Mouse (Mus musculus): ENCODE measurements around the gene Bmper.

Gene Bmper

DNA sequence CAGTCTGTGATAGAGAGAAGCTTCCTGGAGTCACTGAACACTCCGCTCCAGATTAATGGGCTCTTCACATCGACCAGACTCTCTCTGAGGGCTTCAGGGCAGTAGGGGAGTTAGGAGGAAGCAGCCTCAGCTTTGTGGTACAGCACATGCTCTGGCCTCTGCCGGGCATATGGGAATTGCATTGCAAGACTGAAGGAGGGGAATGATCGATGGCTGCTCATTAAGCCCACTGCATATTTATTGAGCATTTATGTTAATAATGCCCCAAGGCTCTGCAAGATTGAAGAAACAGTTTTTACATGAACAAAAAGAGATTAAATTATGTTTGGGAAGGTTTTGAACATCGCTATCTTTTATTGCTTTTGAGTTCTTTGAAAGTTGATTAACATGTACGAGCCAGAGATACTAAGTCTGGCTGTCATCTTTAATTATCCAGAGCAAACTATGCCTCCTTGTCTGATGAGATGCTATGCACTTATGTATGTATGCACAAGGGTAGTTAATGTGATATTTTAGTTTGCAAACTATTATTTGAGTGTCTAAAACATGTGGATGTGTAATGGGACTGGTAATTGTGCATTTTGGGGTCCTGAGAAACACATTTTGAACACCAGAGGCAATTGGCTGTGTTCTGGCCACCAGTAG, 13.9 kb downstream of the Bmper start:
- DNase-seq = no peak

DNA sequence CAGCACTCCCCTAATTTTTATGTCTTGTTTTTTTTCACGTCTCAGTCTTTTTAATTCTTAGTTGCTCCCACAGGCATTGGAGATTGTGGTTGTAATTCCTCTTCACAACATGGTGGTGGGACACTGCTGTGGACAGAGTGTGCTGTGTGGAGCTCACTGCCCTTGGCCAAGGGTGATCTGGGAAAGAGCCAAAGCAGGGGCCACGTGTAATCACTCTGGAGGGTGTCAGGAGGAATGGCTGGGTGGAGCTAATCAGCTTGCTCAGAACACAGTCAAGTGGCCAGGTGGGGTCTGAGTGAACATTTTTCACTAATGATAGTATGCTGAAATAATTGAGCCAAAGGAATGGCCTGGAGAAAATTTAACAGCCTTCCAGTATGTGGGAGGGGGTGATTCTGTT, 16.1 kb downstream of the Bmper start:
- no peak for DNase-seq

DNA sequence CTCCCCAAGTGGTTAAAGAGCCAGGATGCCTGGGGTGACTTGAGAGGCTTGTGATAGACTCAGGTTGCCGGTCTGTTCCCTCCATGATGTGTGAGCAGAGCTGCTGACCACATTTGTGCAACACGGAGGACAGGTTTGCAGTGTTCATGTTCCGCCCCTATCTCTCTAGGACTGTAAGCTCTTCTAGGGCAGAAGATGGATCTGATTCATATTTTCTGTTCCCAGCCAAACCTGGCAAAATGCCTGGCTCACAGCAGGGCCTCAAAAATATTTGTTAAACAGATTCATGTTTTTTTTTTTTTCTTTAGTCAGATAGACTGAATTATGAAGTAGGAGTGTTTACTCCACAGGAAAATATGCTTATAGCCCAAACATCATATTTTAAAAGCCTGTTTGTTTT, 20.0 kb downstream of the Bmper start:
- DNase-seq = peak; percentile 67

DNA sequence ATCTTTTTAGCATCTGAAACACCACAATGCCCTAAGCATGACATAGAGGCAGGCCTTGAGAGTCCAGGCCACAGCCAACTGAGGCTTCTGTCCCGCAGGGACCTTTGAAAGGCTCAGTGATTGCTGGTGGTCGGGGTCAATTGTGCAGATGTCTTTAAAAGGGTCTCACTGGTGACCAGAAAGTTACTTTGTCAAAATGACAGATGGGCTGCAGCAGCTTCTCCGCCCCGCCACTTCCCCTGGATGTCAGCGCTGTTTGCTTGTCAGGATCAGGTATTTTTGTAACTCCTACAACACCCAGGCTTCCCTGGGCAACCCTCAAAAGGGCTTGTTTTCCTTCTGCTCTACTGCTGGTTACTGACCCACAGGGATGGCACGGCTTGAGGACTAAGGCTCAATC, 21.0 kb downstream of the Bmper start:
- no peak for DNase-seq

DNA sequence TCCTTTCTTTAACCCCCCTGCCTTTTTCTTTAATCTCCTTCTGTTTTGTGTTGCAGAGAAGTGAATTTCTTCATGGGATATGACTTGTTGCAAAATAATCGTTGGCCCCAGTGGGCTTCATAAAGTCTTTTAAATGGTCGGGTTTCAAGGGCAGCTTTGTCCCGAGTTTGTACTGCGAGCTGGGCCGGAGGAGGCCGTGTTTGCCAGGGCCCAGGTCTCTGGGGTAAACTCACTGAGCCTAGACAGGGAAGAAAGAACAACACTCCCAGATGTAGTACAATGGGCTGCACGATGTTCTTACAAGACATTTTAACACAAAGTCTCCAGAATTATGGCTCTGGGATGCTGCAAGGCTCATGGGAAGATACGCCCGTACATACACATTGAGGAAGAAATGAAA, 23.5 kb downstream of the Bmper start:
- no peak for DNase-seq

DNA sequence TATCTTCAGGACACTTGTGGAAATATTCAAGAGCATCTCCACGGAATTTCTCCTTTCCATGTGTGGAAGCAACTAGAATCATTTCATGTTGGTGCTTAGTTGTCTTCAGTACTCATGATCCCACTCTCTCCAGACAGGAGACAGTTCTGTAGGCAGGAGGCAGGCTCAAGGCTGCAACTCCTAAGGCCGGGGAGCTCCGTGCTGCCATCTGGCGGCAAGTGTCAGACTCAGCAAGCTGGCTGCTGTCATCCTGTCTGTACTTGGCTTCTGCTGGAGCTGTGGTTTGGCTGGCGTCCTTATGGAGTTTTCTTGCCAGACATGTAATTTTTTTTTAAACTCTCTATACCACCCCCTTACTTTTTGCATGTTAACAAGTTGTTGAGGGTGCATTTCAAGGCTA, 27.1 kb downstream of the Bmper start:
- DNase-seq = peak; percentile 83

DNA sequence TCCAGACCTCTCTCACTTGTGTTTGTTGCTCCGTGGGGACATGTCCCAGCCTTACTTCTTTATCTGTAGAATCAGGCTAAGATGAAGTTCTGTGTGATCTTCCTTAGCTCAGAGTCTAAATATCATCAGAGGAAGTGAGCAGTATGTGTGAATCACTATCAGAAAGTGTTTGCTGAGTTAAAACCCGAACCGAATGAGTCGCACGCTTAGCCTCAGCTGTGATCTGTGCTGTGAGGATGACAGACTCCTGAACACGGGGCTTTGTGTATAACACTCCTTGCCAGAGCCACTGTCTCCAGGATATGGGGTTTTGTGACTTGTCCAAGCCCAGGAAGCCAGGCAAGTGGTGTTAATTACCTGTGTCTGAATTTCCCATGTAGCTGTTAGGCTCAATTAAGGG, 28.1 kb downstream of the Bmper start:
- DNase-seq = no peak

DNA sequence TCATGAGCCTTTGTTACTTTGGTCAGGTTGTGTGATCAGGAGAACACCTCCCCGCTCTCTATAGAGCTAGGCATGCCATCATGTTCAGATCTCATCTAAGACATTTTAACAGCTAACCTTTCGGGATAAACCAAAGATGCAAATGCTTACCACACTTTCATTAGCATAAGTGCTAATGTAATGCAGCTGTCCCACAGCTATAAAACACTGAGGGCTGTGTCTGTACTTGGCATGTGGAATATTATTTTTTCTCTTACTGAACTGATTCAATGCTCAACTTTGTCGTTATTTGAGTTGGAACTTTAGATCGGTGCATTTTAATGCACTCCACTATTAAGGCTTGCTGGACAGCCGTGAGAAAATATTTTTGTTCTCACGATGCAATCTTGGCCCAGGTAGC, 30.7 kb downstream of the Bmper start:
- DNase-seq = no peak

DNA sequence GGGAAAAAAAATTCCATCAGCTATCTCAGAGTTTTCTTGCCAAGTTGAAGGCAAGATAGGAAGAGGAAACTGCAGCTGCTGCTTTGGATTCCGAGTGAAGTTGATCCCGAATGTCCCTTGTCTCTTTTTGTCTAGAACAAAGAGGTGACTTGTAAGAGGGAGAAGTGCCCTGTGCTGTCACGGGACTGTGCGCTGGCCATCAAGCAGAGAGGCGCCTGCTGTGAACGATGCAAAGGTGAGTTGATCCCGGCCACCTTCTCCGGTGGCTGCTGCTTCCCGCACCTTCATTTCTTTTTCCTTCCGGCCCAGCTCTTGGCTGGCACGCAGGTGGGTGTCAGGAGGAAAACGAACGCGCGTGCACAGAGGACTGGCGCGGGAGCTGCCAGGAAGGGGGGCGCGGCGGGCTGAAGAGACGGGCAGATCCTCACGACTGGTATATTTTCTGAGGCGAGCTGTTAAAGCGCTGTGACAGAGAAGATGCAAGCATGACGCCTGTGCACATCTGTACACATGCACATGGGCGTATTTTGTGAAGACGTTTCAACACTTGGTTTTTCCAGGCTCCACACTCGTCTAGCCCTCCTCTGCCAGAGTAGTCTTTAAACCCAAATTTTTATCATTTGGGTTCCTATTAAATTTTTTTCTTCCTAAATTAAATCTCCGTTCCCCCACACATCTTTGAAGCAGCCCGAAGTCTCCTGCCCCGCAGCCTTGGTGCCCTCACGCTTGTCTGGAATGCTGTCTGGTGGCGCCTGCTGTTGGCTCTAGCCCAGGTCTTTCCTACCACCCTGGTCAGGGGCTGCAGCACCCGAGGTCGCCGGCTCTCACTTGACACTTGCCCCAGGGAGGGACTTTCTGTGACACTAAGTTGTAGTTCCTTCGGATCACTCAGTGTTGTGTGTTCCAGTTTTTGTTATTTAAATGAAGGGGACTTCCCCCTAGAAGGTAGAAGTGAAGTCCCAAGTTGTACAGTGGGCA, 31.6 kb downstream of the Bmper start:
- DNase-seq = no peak

DNA sequence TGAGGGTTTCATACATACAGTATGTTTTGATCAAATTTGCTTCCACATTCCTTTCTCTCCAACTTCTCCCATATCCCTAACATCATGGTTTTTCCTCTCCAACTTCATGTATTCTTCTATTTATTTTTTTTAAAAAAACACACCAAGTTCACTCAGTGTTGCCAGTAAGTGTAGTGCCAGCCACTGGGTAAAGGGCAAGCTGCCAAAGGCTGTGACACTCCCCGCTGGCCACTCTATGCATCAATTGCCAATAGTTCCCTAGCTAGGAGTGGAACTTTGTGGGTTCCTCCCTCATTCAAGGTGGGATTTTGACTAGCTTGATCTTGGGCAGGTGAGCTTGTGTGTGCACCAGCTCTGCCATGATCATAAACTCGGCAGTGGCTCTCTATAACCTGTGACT, 33.0 kb downstream of the Bmper start:
- DNase-seq = no peak

DNA sequence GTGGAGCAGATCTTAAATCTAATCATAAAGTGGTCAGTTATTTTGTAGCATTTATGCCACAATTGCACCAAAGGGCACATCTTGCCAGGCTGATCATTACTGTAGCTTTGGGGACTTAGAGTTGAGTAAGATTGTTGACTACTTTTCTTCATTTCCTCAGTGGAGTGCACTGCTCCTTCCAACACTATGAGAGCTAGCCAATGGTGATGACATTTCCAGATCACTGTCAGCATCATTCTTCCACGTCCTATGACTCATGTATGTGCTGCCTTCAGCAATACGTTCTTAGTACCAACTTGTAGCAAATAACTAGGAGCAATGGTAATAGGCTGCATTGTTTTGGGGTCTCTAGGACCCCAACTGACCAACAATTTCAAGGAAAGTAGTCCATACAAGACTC, 33.7 kb downstream of the Bmper start:
- no peak for DNase-seq

DNA sequence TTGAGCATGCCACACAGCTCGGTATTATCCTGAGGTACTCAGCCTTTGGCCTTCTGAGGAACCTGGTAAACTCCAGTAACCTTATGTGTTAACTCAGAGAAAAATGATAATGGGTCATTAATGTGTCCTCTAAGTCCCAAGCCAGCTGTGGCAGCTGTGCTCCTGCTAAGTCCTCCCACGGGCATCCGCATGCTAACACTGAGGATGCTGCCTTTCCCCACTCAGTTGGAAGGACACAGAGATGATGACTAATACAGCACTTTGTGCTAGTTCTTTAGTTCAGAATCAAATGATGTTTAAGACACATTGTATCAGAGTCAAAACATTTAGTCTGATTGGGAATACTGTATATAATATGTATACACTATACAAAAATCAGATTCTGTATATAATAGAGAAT, 39.0 kb downstream of the Bmper start:
- DNase-seq = no peak

DNA sequence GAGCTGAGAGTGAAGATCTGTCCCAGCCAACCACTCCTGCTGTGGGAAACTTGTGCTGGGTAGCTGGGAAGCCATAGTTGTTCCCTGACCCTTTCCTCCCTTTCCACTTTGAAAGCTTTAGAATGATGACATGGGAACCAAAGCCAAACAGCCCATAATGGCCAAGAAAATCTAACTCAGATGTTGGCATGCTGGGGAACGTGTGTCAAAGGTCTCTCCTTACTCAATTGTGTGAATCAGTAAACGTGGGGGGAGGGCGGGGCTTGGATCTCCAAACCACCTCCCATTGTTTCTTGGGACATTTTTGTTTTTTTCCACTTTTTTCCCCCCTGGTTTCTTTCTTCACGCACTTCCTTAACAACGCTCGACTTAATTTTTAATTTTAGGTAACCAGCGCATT, 40.0 kb downstream of the Bmper start:
- DNase-seq = no peak

DNA sequence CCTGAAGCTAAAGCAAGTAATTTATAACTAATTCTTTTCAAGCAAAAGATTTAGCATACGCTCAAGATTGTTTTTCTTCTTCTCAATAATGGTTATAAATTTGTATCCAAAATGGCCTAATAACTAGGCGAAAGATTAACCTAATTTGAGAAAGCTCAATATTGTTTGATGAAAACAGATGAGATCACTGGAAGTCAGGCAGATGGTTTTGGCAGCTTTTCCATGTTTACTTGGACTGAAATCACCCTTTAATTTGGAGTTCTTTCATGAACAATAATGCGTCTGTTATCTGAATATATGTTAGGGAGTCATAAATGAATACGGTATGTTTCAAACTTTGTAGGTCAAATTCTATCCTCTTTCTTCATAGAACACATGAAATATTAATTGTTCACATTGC, 41.6 kb downstream of the Bmper start:
- no peak for DNase-seq

DNA sequence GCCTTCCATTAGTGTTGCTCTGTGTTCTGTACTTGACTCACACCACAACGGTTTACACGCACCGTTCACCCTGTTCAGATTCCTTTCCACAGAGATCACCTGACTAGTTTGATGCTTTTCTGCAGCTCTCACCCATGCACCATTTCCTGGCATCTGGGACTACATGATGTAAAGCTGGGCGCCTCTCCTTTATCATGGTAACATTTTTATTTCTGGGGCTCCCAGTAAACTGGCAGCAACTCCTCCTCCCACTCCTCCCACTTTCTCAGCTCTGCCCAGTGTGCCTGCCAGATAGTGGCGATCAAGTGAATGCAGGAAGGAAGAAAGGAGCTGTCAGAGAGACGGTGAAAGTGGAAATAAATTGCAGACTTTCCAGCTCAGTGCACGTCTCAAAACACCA, 45.7 kb downstream of the Bmper start:
- DNase-seq = no peak

DNA sequence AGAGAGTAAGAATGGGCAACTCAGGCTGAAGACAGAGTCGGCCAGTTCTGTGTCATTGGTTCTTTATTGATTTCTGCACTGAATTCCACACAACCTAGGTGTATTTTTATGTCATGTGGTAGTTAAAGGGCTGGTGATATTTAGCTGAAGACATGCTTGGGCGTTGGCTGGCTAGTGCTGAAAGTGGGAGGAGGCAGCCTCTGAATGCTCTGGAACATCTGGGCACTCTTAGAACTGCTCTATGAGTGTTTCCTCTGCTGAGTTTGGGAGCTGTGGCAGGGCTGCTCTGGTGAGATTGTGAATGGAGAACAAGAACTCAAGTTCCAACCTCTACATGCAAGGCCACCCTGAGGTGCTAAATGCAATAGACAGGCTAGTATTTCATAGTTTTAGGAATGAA, 46.2 kb downstream of the Bmper start:
- no peak for DNase-seq

DNA sequence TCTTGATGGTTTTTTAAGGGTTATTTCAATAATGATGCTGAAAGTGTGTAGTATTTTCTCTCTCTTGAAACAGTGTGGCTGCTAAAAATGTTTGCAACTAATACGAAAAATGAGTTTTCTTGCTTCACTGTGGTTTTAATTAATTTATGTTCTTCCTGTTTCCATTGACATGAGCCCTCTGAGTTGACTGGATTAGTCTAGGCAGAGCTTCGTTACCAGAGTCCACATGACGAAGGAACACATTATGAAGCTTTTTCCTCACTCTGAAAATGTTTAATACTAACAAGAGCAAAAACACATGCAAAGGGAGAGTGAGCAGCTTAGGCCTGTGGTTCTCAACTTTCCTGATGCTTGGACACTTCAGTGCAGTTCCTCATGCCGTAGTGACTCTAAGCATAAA, 53.4 kb downstream of the Bmper start:
- DNase-seq = no peak

DNA sequence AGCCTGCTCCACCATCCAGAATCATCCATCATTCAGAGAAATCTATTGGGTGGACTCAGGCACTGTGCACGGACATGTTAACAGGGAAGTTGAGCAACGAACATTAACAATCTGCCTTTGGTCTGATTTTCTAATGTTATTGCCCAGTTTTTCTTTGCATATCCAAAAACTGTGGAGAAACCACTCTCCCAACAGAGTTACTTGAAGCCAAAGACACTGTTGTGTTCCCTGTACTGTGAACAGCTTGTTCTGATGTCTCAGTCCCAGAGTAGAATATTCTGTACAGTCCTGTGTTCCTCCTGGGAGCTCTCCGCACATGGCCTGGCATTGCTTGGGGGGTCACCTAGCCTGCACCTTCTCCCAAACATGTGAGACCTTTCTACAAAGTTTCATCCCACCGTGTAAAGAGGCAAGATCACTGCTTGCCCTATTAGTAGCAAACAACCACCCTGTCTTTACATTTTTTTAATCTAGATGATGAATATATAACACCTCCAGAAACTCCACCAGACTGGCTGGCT, 62.1 kb downstream of the Bmper start:
- no peak for DNase-seq

DNA sequence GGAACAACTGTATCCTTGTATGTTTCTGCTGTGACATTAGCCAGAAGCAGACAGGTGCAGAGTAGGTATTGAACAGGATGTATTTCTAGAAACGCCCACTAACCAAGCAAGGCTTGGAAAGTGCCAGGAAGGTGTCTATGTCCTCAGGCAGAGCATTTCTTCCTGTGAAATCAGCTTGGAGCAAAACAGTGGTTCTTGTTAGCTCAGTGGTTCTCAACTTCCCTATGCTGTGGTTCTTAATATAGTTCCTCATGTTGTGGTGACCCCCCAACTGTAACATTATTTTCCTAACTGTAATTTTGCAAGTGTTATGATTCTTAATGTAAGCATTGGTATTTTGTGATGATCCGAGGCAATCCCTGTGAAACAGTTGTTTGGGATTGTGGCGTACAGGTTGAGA, 70.7 kb downstream of the Bmper start:
- DNase-seq = no peak

DNA sequence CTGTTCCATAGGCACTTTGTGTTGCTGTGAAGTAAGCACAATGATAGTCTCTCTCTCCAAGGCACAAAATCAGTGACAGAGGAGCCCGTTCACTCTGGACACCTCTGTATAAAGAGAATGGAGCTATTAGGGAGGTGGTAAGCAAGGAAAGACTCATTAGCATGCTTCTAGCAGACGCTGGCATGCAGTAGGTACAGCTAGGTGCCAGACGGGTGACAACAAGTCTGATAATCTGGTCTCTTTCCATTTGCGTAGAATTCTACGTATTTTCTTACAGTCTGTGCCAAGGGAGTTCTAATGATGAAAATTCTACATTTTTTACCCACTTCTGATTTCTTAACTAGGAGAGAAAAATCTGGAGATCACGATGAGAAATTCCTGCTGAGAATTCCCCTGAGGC, 72.7 kb downstream of the Bmper start:
- DNase-seq = no peak

DNA sequence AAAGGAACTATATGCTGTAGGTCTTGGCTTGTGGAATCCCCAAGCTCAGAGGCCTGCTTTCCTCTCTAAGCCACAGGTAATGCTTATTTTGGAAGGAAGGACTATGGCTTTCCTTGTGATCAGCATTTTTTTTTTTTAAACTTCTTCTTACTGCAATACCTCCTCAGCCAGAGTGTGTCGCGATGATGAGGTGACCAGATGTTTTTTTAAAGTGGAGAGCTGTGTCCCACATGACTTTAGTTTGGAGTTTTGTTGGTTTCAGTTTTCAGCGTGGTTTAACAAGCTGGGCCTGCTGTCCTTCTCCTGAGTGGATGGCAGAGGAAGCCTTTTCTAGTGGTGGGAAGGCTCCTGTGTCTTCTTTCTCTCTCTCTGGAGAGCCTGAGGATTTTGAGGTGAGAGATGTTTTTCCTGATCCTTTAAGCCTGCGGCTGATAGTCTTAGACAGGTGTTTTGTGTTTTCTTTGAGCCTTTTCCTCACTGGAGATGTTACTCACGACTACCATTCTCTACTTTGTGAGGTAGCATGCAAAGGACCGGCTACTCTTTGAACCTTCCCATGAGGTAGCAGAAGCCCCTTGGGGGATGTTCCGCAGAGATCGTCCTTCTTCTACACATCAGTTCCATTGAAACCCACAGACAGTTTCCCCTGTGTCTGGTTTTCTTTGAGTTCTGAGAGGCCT, 74.8 kb downstream of the Bmper start:
- no peak for DNase-seq

DNA sequence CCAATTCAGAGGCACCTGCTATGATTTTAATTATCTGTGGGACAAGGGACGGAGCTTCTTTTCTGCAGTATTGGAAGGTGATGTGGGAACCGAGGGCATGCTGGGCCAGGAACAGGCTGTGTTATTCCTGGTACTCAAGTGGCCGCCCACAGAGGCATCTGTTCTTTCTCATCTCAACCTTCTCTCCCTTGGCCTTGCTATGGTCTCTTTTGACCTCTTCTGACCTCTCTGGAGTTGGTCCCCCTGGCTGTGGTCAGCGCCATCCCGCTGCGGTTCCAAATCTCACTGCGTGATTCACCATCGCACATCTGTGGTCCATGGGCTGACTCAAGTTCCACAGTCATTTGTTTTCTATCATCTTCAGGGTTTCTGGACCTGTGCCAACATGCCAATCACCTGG, 77.5 kb downstream of the Bmper start:
- no peak for DNase-seq

DNA sequence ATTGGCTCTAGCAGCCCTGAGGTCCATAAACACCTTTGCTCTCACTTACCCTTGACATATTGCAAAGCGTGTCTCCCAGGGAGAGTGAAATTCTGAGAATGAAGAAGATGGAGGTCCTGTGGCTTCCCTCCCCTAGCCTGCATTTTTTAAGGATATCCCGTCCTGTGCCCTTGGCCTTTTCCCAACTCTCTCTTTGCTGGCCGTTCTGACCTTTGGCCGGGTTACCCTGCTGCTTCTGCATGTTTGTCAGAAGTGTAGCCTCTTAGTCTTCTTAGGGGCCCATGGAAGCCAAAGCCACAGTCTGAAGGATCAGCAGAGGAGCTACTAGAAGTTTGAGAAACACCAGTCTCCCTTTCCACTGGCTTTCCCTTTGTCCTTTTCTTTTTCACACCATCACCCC, 82.8 kb downstream of the Bmper start:
- DNase-seq = peak; percentile 16

DNA sequence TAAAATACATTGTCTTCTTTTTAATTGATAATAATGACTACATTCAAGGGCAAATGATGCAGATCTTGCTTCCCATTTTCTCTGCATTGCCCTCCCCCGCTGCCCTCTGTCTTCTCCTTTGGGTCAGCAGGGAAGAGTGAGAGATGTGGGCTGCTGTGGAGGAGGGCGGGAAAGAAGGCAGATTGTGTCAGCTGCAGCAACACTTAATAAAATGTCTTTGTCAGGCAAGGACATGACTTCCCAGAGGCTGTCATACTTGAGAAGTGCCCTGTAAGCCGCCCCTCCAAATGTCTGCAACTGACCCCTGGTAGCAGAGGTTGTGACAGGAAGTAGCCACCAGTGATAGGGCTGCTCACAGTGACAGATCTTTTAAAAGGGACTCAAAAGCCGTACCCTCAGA, 83.3 kb downstream of the Bmper start:
- no peak for DNase-seq
